Mouse (Mus musculus) adrenal gland, postnatal 25 days (tissue): ENCODE data around the gene Ciita. TPM values are rescaled to one million over a fixed set of nuclear protein-coding genes. Genes with fewer than 3 reads are reported as not detected.

Experiments used
- DNase-seq: peaks from one replicate; pipeline ENCODE4 v3.0.0; 2021; ENCODE audit warnings: mixed read lengths
- total RNA-seq: library from RNA; stranded (reverse); gene quantifications from 2 replicates; pipeline ENCODE4 v1.2.3, GENCODE M21; 2021

The Ciita gene
- total RNA-seq, 1 experiment from 2014 or later = 0.39 TPM

GRCm38 (mm10) chr16:10520908-10521614 lies 41.2 kb downstream of the Ciita start:
- peak; percentile 65 for DNase-seq

GRCm38 (mm10) chr16:10522811-10523210 lies 43.0 kb downstream of the Ciita start:
- peak; percentile 70 for DNase-seq

- DNase-seq = no peak
Measured at GRCm38 (mm10) chr16:10523650-10524049, 43.8 kb downstream of the Ciita start.

- no peak for DNase-seq
Measured at GRCm38 (mm10) chr16:10524866-10525609, 45.2 kb downstream of the Ciita start.

- no peak for DNase-seq
Measured at GRCm38 (mm10) chr16:10525610-10525980, 45.7 kb downstream of the Ciita start.

GRCm38 (mm10) chr16:10527046-10527644 lies 47.3 kb downstream of the Ciita start:
- no peak for DNase-seq

GRCm38 (mm10) chr16:10528382-10528781 lies 48.5 kb downstream of the Ciita start:
- DNase-seq = no peak

GRCm38 (mm10) chr16:10530179-10530578 lies 50.3 kb downstream of the Ciita start:
- DNase-seq = no peak

- no peak for DNase-seq
Measured at GRCm38 (mm10) chr16:10533781-10534180, 53.9 kb downstream of the Ciita start.

- peak; percentile 35 for DNase-seq
Measured at GRCm38 (mm10) chr16:10534567-10534966, 54.7 kb downstream of the Ciita start.

GRCm38 (mm10) chr16:10536323-10536722 lies 56.5 kb downstream of the Ciita start:
- no peak for DNase-seq

GRCm38 (mm10) chr16:10536961-10537360 lies 57.1 kb downstream of the Ciita start:
- DNase-seq = no peak

- no peak for DNase-seq
Measured at GRCm38 (mm10) chr16:10540763-10541597, 61.1 kb downstream of the Ciita start.

- DNase-seq = no peak
Measured at GRCm38 (mm10) chr16:10541598-10541930, 61.7 kb downstream of the Ciita start.

GRCm38 (mm10) chr16:10542266-10542665 lies 62.4 kb downstream of the Ciita start:
- no peak for DNase-seq

- peak; percentile 92 for DNase-seq
Measured at GRCm38 (mm10) chr16:10542698-10543365, 63.0 kb downstream of the Ciita start, which contains the start of gene Dexi. Gene Dexi (minus strand): TSS chr16:10543054.

- DNase-seq = peak; percentile 93
Measured at GRCm38 (mm10) chr16:10544995-10545622, 65.2 kb downstream of the Ciita start, which contains the start of gene Clec16a. Gene Clec16a (plus strand): TSS chr16:10545339.

- no peak for DNase-seq
Measured at GRCm38 (mm10) chr16:10546865-10547264, 67.0 kb downstream of the Ciita start.

GRCm38 (mm10) chr16:10548938-10549337 lies 69.1 kb downstream of the Ciita start:
- DNase-seq = no peak

GRCm38 (mm10) chr16:10549600-10549999 lies 69.7 kb downstream of the Ciita start:
- no peak for DNase-seq

- DNase-seq = no peak
Measured at GRCm38 (mm10) chr16:10551592-10551991, 71.7 kb downstream of the Ciita start.
